Mouse (Mus musculus): ENCODE measurements around the gene Gm47189. TPM values are rescaled to one million over a fixed set of nuclear protein-coding genes. Genes with fewer than 3 reads are reported as not detected.
"Not testable (repeated sequence)": the region's sequence is repeated elsewhere in the genome, so short reads cannot be mapped to it uniquely, and the experiment has no call there.

The Gm47189 gene
- total RNA-seq (2021): not detected in 2 replicates
- long read RNA-seq: 0 reads

GRCm38 (mm10) chr14:41772341-41772740 lies at the start of gene Gm47189:
Gene Gm47189 (minus strand): TSS chr14:41772441.
- DNase-seq: not testable (repeated sequence)

GRCm38 (mm10) chr14:41755931-41756330 lies 16.3 kb downstream of the Gm47189 start:
- DNase-seq: not testable (repeated sequence)

- not testable (repeated sequence) for DNase-seq
These were observed 21.7 kb downstream of the Gm47189 start, which contains the start of gene Gm7929 for GRCm38 (mm10) chr14:41750514-41750913. Gene Gm7929 (minus strand): TSS chr14:41750614.

DNA sequence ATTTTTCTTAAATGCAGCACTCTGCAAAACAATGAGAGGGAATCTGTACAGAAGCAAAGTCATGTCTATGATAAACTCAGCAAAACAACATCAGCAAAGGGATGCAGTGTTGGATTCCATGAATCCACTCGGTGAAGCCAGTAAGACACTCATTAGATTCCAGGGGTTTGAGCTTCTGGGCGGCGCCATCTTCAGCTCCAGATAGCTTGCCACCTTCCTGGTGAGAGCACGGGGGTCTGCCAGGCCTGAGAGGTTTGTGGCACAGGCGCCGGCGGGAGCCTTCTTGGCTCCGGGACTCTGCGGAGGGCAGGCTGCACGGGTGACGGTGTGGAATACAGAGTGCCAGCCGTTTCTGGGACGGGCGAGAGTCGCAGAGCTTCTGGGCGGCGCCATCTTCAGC lies 48.8 kb downstream of the Gm47189 start:
- DNase-seq: not testable (repeated sequence)

GRCm38 (mm10) chr14:41717180-41717579 lies 55.1 kb downstream of the Gm47189 start:
- peak; percentile 0 for DNase-seq

Other genes starting within 250 kb of the Gm47189 start
- not detected in 2 replicates for gene Gm7970, start 216.9 kb downstream of the Gm47189 start, total RNA-seq (2021)
- gene 1700049E17Rik2, start 199.2 kb downstream of the Gm47189 start, total RNA-seq (2021): not detected in 2 replicates
- gene Gm3072, start 147.8 kb downstream of the Gm47189 start, total RNA-seq (2021): not detected in 2 replicates
- not detected in 2 replicates for gene Gm3676, start 126.0 kb downstream of the Gm47189 start, total RNA-seq (2021)
- gene Gm8068, start 70.6 kb downstream of the Gm47189 start, total RNA-seq (2021): not detected in 2 replicates
- not detected in 2 replicates for gene Gm7929, start 21.8 kb downstream of the Gm47189 start, total RNA-seq (2021)
- gene Gm7980, start 134.8 kb upstream of the Gm47189 start, total RNA-seq (2021): not detected in 2 replicates
- gene 1700049E17Rik1, start 152.5 kb upstream of the Gm47189 start, total RNA-seq (2021): not detected in 2 replicates
- gene 1700024B05Rik, start 171.6 kb upstream of the Gm47189 start, total RNA-seq (2021): not detected in 2 replicates
- not detected in 2 replicates for gene Gm6401, start 195.5 kb upstream of the Gm47189 start, total RNA-seq (2021)
- gene Gm3543, start 210.9 kb upstream of the Gm47189 start, total RNA-seq (2021): not detected in 2 replicates

All from adrenal gland, postnatal 25 days (tissue).